Mouse (Mus musculus) hindbrain, embryonic 10.5 days (tissue): ENCODE results near the gene Fsip2. TPM values are rescaled to one million over a fixed set of nuclear protein-coding genes. Genes with fewer than 3 reads are reported as not detected.

Experiments used
- DNase-seq: peaks from one replicate; pipeline ENCODE4 v3.0.0-alpha.2; 2017; ENCODE audit warnings: low spot score
- H3K27ac ChIP-seq: fragments of 300-500 bp; sonication (generic); 2 replicates; pipeline ENCODE4 v1.5.1; 2016; ENCODE audit warnings: mild to moderate bottlenecking, moderate library complexity
- H3K27me3 ChIP-seq: fragments of 300-500 bp; sonication (generic); 2 replicates; pipeline ENCODE4 v1.6.1; 2016; ENCODE audit warnings: mild to moderate bottlenecking; ENCODE audit not compliant: poor library complexity, insufficient read depth, severe bottlenecking
- H3K36me3 ChIP-seq: fragments of 300-500 bp; sonication (generic); 2 replicates; pipeline ENCODE4 v1.6.1; 2016; ENCODE audit warnings: mild to moderate bottlenecking, moderate library complexity
- H3K4me1 ChIP-seq: fragments of 300-500 bp; sonication (generic); replicated peaks from 2 replicates; pipeline ENCODE4 v1.6.1; 2016; ENCODE audit warnings: mild to moderate bottlenecking
- H3K4me3 ChIP-seq: fragments of 300-500 bp; sonication (generic); 2 replicates; pipeline ENCODE4 v1.5.1; 2016; ENCODE audit warnings: mild to moderate bottlenecking, moderate library complexity
- H3K9me3 ChIP-seq: fragments of 300-500 bp; sonication (generic); 2 replicates; pipeline ENCODE4 v1.6.1; 2016; ENCODE audit warnings: mild to moderate bottlenecking, moderate library complexity
- WGBS: fragments of 180-500 bp; shearing (Covaris S2); methylation state at CpG from one replicate; pipeline ENCODE4 v1.1.7; 2016; 5-methylcytosine and 5-hydroxymethylcytosine counted together
- polyA plus RNA-seq: library from polyadenylated mRNA; unstranded; fragments of >200 nt; fragmentation: Nextera tagmentation; extraction: Ambion mirVana; gene quantifications from 2 replicates; pipeline ENCODE4 v1.2.1, GENCODE M21; 2016

Gene Fsip2
- polyA plus RNA-seq = not detected in 2 replicates

DNA sequence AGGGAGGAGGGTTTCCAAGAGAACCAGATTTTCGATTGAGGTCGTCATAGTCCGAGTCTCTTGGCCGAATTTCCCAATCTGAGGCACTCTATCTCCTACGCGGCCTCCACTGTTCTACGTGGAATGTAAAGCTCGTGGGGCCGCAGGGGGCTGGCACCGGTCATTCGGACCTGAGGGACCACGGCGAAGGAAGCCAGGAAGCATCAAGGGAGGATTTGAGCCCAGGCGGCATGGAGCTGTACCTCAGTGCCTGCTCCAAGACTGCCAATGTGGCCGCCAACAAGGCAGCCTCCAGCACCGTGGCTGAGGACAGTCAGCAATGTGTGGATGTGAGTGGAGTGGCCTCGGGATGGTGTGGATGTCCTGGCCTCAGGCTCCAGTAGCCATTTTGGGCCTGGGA, at the start of gene Fsip2:
Gene Fsip2, plus strand, starts transcription at position 163 of the 400 bp plus-strand sequence.
- 94% methylated on average over 17 of the region's 17 CpGs for WGBS
- Histone ChIP-seq H3K4me1 (no peaks in the 10 kb centered on the region), H3K4me3 (no peak within 1 kb of the TSS), H3K9me3 (0 out of 2 replicates have a peak, but pooled peaks cover 3% of the 10 kb centered on the region), H3K27ac (no peak within 1 kb of the TSS), H3K27me3 (no peaks in the 10 kb centered on the region), H3K36me3 (no peaks in the 10 kb centered on the region)
- no peak for DNase-seq

DNA sequence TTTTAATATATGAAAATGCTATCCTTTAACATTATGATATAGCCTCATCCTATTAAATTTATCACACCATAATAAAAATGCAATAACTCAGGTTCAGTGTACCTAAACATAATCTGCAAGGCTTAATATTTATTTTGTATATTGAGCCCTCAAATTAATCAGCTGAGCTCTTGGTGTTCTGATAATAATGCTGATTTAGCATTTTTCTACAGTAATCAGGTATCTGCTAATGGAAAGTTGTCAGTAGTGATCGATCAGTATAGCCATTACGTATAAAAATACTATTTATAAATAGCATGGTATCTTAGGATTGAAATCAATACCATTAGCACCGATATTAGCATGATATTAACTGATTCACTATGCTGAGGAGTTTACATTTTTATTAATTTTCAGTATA, 20.0 kb downstream of the Fsip2 start:
- Histone ChIP-seq H3K27me3 (no peaks in the 10 kb centered on the region), H3K36me3 (no peaks in the 10 kb centered on the region), H3K4me3 (no peak overlapping the region), H3K9me3 (no peaks in the 10 kb centered on the region), H3K4me1 (no peaks in the 10 kb centered on the region), H3K27ac (no peak overlapping the region)
- DNase-seq = no peak
- 89% methylated on average over 3 of the region's 3 CpGs for WGBS

DNA sequence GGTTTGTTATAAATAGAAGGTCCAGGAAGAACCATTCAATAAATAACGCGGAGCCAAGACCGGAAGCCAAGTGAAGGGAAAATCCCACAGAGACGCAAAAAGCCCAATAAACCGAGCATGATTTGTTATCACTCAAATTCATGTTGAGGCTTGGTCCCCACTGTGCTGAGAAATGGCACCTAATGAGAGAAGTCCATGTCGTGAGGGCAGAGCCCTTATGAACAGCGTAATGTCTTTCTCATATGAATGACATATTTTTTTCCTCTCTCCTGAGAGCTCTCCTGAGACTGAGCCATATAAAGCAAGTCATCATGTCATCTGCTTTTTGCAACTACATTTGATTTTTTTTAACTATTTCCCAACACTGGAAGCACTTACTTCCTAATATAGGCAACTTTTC, 82.4 kb downstream of the Fsip2 start:
- H3K27me3 ChIP-seq = no peaks in the 10 kb centered on the region
- DNase-seq = no peak
- 87% methylated on average over 7 of the region's 7 CpGs for WGBS

DNA sequence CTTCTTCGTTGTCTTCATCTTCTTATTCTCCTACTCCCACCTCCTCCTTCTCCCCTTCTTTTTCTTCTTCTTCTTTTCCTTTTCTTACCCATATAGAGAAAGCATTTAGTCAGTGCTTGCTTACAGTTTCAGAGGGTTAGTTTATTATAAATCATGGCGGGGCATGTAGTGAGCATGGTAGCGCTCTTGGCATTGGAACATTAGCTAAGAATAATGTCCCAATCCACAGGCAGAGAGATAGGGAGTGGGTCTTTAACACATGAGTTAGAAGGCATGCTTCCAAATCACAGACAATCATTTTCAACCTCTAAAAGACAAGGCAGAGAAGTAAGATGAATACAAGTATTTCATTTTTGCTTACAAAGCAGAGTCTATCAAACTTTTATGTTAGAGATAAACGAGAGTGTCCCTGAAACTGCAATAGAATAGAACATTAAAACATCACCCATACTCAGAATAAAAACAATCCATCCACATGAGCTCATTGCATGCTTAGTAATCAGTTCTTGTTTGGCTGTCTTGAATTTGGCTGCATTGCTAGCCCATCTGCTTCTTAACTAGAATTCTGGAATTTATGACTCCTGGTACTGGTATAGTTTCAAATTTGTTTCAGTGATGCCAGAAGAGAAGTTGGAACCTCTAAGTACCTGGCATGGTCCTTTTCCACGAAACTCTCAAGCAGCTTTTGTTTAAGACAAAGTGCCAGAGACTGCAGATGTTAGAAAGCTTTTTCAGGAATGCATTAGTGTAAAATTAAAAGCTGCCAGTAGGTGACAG, 109.7 kb downstream of the Fsip2 start:
- no peaks in the 10 kb centered on the region for H3K27me3 ChIP-seq
- DNase-seq = no peak
- H3K4me1 ChIP-seq = no peaks in the 10 kb centered on the region
- no peak overlapping the region for H3K27ac ChIP-seq
- H3K36me3 ChIP-seq = no peaks in the 10 kb centered on the region
- no peak overlapping the region for H3K4me3 ChIP-seq
- 86% methylated on average over 5 of the region's 5 CpGs for WGBS
- no peaks in the 10 kb centered on the region for H3K9me3 ChIP-seq

More for the DNA sequence above, 82.4 kb downstream of the Fsip2 start:
- Histone ChIP-seq H3K4me1 (no peaks in the 10 kb centered on the region), H3K9me3 (no peaks in the 10 kb centered on the region), H3K36me3 (no peaks in the 10 kb centered on the region), H3K27ac (no peak overlapping the region), H3K4me3 (no peak overlapping the region)
